Mouse (Mus musculus): ENCODE measurements at regions not wholly inside any gene's neighbourhood (a gene's known extent, or its start where the extent isn't known, plus 50 kb on each side); places are given as distances from the start of the nearest gene placed in this dataset.

DNA sequence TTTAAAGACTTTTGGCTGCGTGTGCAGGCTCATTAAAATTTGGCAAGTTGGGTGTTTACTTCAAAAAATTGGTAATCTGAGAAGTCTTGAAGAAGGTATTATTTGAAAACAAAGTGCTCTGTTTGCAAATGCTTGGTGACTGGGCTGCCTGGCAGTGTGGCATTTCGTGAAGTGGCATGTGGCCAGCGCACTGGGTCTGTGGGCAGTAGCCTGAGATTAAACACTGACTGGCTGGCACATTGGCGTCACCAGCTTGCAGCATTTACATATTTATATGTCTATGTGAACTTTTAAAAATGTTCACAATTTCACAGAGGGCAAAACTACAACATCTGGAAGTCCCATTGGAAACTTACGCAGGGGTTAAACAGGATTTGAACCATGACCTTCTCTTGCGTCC, 261.3 kb downstream of the Trib2 start:
- Histone ChIP-seq H3K36me3 (ENCODE audit: control insufficient read depth, insufficient read depth, low read length) (no peaks in the 10 kb centered on the region), H3K27me3 (ENCODE audit: control insufficient read depth, insufficient read depth, low read length) (no peaks in the 10 kb centered on the region), H3K27ac (ENCODE audit: control insufficient read depth, insufficient read depth, low read length) (no peak overlapping the region), H3K4me3 (ENCODE audit: control insufficient read depth, insufficient read depth, low read length) (no peak overlapping the region), H3K4me1 (replicated peaks; ENCODE audit: control insufficient read depth, insufficient read depth, low read length) (no peaks in the 10 kb centered on the region)
- 97% methylated on average over 6 of the region's 6 CpGs for whole genome bisulfite sequencing
- DNase-seq, result no peak
- TF ChIP-seq POLR2A (IDR thresholded peaks at IDR 0.05; ENCODE audit: control insufficient read depth, extremely low read depth, insufficient read depth, low read length, poor library complexity) (no peak), CTCF (IDR thresholded peaks at IDR 0.05; ENCODE audit: borderline replicate concordance, control insufficient read depth, extremely low read depth, insufficient read depth, low read length, poor library complexity) (no peak)

DNA sequence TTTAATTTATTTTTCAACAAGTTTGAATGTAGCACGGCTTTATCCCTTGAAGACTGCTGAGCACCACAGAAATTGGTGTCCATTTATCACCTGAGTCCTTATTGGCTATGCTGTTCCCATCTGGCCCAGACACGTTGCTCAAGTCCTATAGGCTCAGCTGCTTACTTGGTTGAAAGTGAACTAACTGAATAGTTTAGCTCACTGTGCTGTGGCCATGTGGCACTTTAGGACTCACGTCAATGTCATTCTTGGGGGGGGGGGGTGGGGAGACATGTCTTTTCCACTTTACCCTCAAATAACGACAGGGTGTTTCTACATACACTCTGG, 263.1 kb downstream of the Trib2 start:
- Histone ChIP-seq H3K27ac (ENCODE audit: control insufficient read depth, insufficient read depth, low read length) (no peak overlapping the region), H3K4me1 (replicated peaks; ENCODE audit: control insufficient read depth, insufficient read depth, low read length) (no peaks in the 10 kb centered on the region), H3K36me3 (ENCODE audit: control insufficient read depth, insufficient read depth, low read length) (no peaks in the 10 kb centered on the region), H3K27me3 (ENCODE audit: control insufficient read depth, insufficient read depth, low read length) (no peaks in the 10 kb centered on the region), H3K4me3 (ENCODE audit: control insufficient read depth, insufficient read depth, low read length) (no peak overlapping the region)
- no peak for DNase-seq
- no peak for TF ChIP-seq POLR2A (IDR thresholded peaks at IDR 0.05; ENCODE audit: control insufficient read depth, extremely low read depth, insufficient read depth, low read length, poor library complexity)
- no peak for TF ChIP-seq CTCF (IDR thresholded peaks at IDR 0.05; ENCODE audit: borderline replicate concordance, control insufficient read depth, extremely low read depth, insufficient read depth, low read length, poor library complexity)
- WGBS, result 87% methylated on average over 4 of the region's 4 CpGs

DNA sequence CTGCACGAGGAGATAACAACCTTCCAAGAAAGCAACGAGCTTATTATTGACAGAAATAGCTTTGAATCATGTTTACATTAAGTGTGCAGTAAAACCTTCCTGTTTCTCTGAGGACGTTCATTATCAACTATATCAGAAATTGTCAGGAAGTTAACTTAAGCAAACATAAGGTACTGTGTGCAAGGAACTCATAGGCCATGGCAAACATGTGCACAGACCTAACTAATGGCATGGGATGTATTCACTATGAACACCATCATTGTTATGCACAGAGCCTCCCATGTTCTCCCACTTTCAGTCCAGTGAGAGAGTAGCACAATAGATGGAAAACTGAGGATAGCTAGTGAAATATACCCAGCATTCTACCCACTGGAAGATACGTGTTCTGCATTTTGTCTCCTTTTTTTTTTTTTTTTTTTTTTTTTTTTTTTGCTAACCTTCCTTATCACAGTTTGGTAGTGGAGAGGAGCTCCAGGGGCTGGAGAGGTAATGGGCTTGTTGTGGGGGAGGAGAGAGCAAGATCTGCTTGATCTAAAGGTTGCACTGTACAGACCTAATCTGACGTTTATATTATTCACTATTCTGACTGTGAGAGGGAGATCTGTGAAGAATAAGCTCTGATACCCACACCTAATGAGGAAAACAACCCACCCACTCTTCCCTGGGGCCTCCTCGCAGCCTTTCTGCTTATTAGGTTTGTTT, 263.6 kb downstream of the Trib2 start:
- WGBS, result 77% methylated on average over 6 of the region's 6 CpGs
- Histone ChIP-seq H3K27me3 (ENCODE audit: control insufficient read depth, insufficient read depth, low read length) (no peaks in the 10 kb centered on the region), H3K4me1 (replicated peaks; ENCODE audit: control insufficient read depth, insufficient read depth, low read length) (no peaks in the 10 kb centered on the region), H3K27ac (ENCODE audit: control insufficient read depth, insufficient read depth, low read length) (no peak overlapping the region), H3K4me3 (ENCODE audit: control insufficient read depth, insufficient read depth, low read length) (no peak overlapping the region), H3K36me3 (ENCODE audit: control insufficient read depth, insufficient read depth, low read length) (no peaks in the 10 kb centered on the region)
- DNase-seq, result no peak
- no peak for TF ChIP-seq POLR2A (IDR thresholded peaks at IDR 0.05; ENCODE audit: control insufficient read depth, extremely low read depth, insufficient read depth, low read length, poor library complexity)
- TF ChIP-seq CTCF (IDR thresholded peaks at IDR 0.05; ENCODE audit: borderline replicate concordance, control insufficient read depth, extremely low read depth, insufficient read depth, low read length, poor library complexity), result no peak

GRCm38 (mm10) chr12:15552210-15552609, 264.5 kb downstream of the Trib2 start:
- TF ChIP-seq POLR2A (IDR thresholded peaks at IDR 0.05; ENCODE audit: control insufficient read depth, extremely low read depth, insufficient read depth, low read length, poor library complexity), result no peak
- TF ChIP-seq CTCF (IDR thresholded peaks at IDR 0.05; ENCODE audit: borderline replicate concordance, control insufficient read depth, extremely low read depth, insufficient read depth, low read length, poor library complexity), result no peak
- Histone ChIP-seq H3K27ac (ENCODE audit: control insufficient read depth, insufficient read depth, low read length) (no peak overlapping the region), H3K36me3 (ENCODE audit: control insufficient read depth, insufficient read depth, low read length) (no peaks in the 10 kb centered on the region), H3K27me3 (ENCODE audit: control insufficient read depth, insufficient read depth, low read length) (no peaks in the 10 kb centered on the region), H3K4me3 (ENCODE audit: control insufficient read depth, insufficient read depth, low read length) (no peak overlapping the region), H3K4me1 (replicated peaks; ENCODE audit: control insufficient read depth, insufficient read depth, low read length) (no peaks in the 10 kb centered on the region)
- WGBS, result 83% methylated on average over 2 of the region's 2 CpGs
- no peak for DNase-seq

GRCm38 (mm10) chr12:15551281-15551900, 265.3 kb downstream of the Trib2 start:
- Histone ChIP-seq H3K36me3 (ENCODE audit: control insufficient read depth, insufficient read depth, low read length) (no peaks in the 10 kb centered on the region), H3K27me3 (ENCODE audit: control insufficient read depth, insufficient read depth, low read length) (no peaks in the 10 kb centered on the region), H3K27ac (ENCODE audit: control insufficient read depth, insufficient read depth, low read length) (no peak overlapping the region), H3K4me3 (ENCODE audit: control insufficient read depth, insufficient read depth, low read length) (no peak overlapping the region), H3K4me1 (replicated peaks; ENCODE audit: control insufficient read depth, insufficient read depth, low read length) (no peaks in the 10 kb centered on the region)
- DNase-seq, result no peak
- no peak for TF ChIP-seq CTCF (IDR thresholded peaks at IDR 0.05; ENCODE audit: borderline replicate concordance, control insufficient read depth, extremely low read depth, insufficient read depth, low read length, poor library complexity)
- no peak for TF ChIP-seq POLR2A (IDR thresholded peaks at IDR 0.05; ENCODE audit: control insufficient read depth, extremely low read depth, insufficient read depth, low read length, poor library complexity)
- 47% methylated on average over 4 of the region's 4 CpGs for WGBS

DNA sequence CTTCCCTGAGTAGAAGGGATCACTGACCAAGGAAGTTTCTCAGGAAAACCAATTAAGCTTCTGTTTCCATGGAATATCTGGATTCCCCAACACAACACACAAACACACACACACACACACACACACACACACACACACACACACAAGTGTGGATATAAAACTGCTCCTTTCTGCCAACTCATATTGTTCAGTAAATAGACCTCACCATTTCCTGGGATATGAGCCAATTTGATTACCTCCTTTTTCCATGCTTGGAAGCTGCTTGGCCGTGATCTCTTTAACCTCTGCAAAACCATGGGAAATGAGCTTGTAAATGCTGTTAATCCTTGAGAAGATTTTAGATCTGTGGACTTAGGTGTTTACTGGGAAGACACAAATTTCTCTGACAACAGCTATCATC, 272.4 kb downstream of the Trib2 start:
- Histone ChIP-seq H3K27me3 (ENCODE audit: control insufficient read depth, insufficient read depth, low read length) (no peaks in the 10 kb centered on the region), H3K4me1 (replicated peaks; ENCODE audit: control insufficient read depth, insufficient read depth, low read length) (no peaks in the 10 kb centered on the region), H3K27ac (ENCODE audit: control insufficient read depth, insufficient read depth, low read length) (no peak overlapping the region), H3K4me3 (ENCODE audit: control insufficient read depth, insufficient read depth, low read length) (no peak overlapping the region), H3K36me3 (ENCODE audit: control insufficient read depth, insufficient read depth, low read length) (no peaks in the 10 kb centered on the region)
- DNase-seq, result no peak
- no peak for TF ChIP-seq POLR2A (IDR thresholded peaks at IDR 0.05; ENCODE audit: control insufficient read depth, extremely low read depth, insufficient read depth, low read length, poor library complexity)
- TF ChIP-seq CTCF (IDR thresholded peaks at IDR 0.05; ENCODE audit: borderline replicate concordance, control insufficient read depth, extremely low read depth, insufficient read depth, low read length, poor library complexity), result no peak
- 82% methylated on average over 1 of the region's 1 CpGs for WGBS
